Mouse (Mus musculus): ENCODE data around the gene Arrb1.

The Arrb1 gene

DNA sequence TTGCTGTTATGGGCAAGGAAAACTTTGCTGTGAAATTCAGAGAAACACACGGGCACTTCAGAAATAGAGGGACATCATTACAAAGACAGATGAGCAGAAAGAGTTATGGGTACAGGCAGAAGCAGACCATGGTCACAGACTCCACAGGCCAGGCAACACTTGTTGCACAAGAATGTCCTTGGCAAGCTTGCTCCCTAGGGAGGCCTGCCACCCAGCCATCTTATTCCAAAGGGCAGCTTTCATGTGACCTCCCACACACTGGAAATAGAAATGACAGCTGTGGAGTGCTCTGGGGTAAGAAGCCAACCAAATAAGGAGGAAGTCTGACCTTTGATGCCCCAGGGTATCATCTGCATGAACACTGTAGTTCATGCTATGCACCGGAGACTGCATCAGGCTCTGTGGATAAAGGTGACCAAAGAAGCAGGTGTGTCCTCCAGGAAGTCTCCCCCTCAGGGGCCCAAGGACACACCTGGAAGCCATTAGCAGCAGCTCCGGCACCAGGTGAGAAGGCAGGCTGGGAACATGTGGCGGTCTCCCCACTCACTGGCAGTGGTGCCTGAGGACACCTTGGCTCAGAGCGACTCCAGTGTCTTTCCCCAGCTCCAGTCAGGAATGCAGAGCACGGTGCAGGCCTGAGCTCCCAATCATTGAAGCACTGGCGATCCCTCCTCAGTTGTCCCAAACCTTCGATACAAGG lies 98.8 kb downstream of the Arrb1 start:
- no peak for DNase-seq (ENCODE audit: low spot score)

DNA sequence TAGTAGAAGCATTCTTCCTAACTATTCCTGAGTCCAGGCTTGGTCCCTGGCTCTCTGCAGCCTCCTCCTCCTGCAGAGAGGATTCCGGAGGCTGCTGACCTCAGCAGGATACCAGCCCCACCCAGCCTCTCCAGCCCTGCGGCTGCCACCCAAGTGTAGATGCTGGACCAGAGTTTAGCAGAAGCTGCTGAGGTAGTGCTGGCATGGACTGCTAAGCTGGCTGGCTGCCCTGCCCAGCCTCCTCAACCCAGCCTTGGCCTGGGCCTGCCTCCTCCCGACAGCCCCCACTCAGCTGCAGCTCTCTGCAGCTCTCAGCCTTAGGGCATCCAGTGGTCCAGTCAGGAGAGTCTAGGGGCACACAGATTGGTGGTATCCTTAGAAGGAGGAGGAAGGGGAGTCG lies 106.0 kb downstream of the Arrb1 start:
- DNase-seq (ENCODE audit: low spot score): no peak

DNA sequence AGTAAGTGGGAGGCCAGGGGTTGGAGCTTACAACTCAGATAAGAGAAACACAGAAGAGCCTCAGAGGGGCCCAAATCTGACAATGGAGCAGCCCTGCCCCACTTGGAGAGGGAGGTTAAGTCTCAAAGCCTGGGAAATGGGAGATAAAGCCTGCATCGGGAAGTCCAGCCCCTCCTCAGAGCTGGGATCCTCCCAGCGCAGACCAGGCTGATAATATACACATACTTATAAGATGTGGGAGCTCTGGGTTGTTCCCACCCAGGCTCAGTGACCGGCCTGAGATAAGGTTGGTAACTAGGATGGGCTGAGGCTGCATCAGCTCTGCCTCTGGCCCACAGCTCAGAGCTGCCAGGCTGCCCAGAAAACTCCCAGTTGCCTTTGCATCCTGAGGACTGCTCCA lies 106.8 kb downstream of the Arrb1 start:
- no peak for DNase-seq (ENCODE audit: low spot score)

DNA sequence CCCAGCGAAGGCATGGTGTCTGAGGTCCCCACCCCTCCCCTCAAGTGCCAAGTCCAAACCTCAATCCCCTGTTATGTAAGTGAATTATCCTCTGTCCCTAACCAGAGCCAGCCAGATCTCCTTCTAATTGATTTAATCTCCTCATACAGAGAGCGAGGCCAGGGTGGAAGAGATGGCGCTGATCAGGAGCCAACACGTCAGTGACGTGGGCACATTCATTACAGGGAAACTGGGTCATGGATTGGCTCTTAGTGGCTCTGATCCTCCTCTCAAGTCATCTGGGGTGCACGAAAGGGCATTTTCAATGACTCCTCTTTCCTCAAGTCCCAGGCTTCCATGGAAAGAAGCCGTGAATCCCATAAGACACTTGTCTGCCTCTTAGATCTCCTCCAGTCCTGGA lies 109.4 kb downstream of the Arrb1 start:
- DNase-seq (ENCODE audit: low spot score): no peak

DNA sequence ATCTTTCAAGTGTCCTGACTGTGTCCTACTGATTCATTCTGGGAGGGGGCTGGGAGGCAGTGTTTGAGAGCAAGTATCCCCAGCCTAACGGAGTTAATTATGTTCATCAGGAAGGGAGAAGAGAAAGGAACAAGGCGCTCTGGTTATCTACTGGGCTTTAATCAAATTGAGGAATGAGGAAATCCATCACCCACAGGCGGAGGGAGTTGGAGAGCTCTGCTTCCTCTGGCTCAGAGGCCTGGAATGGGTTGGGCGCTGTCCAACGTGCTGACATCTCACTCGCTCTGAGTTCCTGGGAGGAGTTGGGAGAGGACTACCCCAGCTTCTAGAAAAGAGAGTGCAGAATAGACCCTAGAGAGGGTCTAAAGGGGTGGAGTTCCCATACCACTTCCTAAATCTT lies 113.4 kb downstream of the Arrb1 start:
- DNase-seq (ENCODE audit: low spot score): no peak

DNA sequence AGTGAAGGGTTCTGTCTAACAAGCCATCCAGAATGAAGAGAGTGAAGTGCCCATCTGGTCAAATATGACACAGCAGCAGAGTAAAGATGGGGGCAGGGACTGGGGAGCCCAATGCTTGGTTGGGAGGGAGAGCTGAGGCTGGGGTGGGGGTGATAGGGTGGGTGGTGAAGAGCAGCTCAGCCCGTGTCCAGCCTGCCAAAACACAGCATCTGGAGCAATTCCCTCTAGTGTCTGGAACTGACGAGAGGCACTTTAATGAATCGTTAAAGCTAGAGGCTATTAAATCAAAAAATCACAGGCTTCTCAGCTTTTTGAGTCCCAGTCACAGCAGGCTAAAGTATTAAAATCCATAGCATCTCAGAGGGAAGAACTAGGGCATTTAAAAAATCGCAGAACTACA lies 114.3 kb downstream of the Arrb1 start:
- no peak for DNase-seq (ENCODE audit: low spot score)

DNA sequence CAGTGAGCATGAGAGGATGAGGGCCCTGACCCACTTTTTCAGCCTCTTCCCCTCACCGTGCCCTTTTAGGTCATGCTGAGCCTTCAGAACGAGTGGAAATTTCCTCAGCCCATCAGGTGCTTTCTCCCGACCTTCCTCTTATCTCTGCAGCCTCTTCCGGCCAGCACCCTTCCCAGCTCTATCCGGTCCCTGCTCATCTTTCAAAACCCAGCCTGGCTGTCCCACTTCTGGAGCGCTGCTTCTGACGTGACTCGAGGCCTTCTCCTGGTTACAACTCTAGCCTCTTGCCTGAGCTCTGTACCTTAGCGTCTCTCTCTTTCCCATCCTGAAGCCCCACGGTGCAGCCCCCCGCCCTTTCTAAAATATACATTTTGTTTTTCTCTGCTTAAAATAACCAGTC lies 119.0 kb downstream of the Arrb1 start:
- DNase-seq (ENCODE audit: low spot score): no peak
